Mouse (Mus musculus) hindbrain, embryonic 12.5 days (tissue): Measurements from ENCODE around the gene Gdf15. TPM values are rescaled to one million over a fixed set of nuclear protein-coding genes. Genes with fewer than 3 reads are reported as not detected.

ENCODE experiments used
- ATAC-seq: fragments of 200-750 bp; cut with Nextera tagmentation; 2 replicates; pipeline ENCODE4 v1.8.0; 2017; ENCODE audit warnings: moderate TSS enrichment; ENCODE audit not compliant: low FRiP score
- H3K27ac ChIP-seq: fragments of 300-500 bp; sonication (generic); 2 replicates; pipeline ENCODE4 v1.5.1; 2016; ENCODE audit warnings: mild to moderate bottlenecking
- H3K27me3 ChIP-seq: fragments of 300-500 bp; sonication (generic); 2 replicates; pipeline ENCODE4 v1.6.1; 2016; ENCODE audit warnings: mild to moderate bottlenecking
- H3K36me3 ChIP-seq: fragments of 300-500 bp; sonication (generic); 2 replicates; pipeline ENCODE4 v1.6.1; 2016; ENCODE audit warnings: mild to moderate bottlenecking
- H3K4me1 ChIP-seq: fragments of 300-500 bp; sonication (generic); 2 replicates; pipeline ENCODE4 v1.6.1; 2016
- H3K4me2 ChIP-seq: fragments of 300-500 bp; sonication (generic); replicated peaks from 2 replicates; pipeline ENCODE4 v1.6.1; 2016; ENCODE audit warnings: mild to moderate bottlenecking
- H3K4me3 ChIP-seq: fragments of 300-500 bp; sonication (generic); 2 replicates; pipeline ENCODE4 v1.5.1; 2016; ENCODE audit warnings: mild to moderate bottlenecking
- H3K9ac ChIP-seq: fragments of 300-500 bp; sonication (generic); 2 replicates; pipeline ENCODE4 v1.6.1; 2016; ENCODE audit warnings: mild to moderate bottlenecking, moderate library complexity
- H3K9me3 ChIP-seq: fragments of 300-500 bp; sonication (generic); replicated peaks from 2 replicates; pipeline ENCODE4 v1.6.1; 2016; ENCODE audit warnings: mild to moderate bottlenecking
- WGBS: fragments of 180-500 bp; shearing (Covaris S2); methylation state at CpG from one replicate; pipeline ENCODE4 v1.1.7; 2016; 5-methylcytosine and 5-hydroxymethylcytosine counted together
- polyA plus RNA-seq: library from polyadenylated mRNA; unstranded; fragments of >200 nt; fragmentation: Nextera tagmentation; extraction: Ambion mirVana; gene quantifications from 2 replicates; pipeline ENCODE4 v1.2.1, GENCODE M21; 2016

The Gdf15 gene
- polyA plus RNA-seq, 1 experiment from 2014 or later: 0.15 TPM

- peak; percentile 71 for ATAC-seq
- no peaks in the 10 kb centered on the region for H3K9me3 ChIP-seq
- H3K9ac ChIP-seq: no peak overlapping the region
- 42% methylated on average over 7 of the region's 7 CpGs for WGBS
- H3K36me3 ChIP-seq: peaks cover 93% of the 10 kb centered on the region
- no peaks in the 10 kb centered on the region for H3K4me1 ChIP-seq
- no peak overlapping the region for H3K4me2 ChIP-seq
- H3K4me3 ChIP-seq: no peak overlapping the region
- H3K27me3 ChIP-seq: no peaks in the 10 kb centered on the region
- 0 out of 2 replicates have a peak overlapping the region, but pooled peaks have one; percentile 17 for H3K27ac ChIP-seq
Observed at GRCm38 (mm10) chr8:70585258-70585652, 47.0 kb downstream of the Gdf15 start.

- 90% methylated on average over 9 of the region's 9 CpGs for WGBS
- no peak overlapping the region for H3K4me2 ChIP-seq
- H3K4me3 ChIP-seq: no peak overlapping the region
- H3K36me3 ChIP-seq: peaks cover 91% of the 10 kb centered on the region
- H3K27ac ChIP-seq: 0 out of 2 replicates have a peak overlapping the region, but pooled peaks have one; percentile 17
- ATAC-seq: peak; percentile 20; the same call in 1 of the 2 replicates
- H3K9me3 ChIP-seq: no peaks in the 10 kb centered on the region
- no peaks in the 10 kb centered on the region for H3K4me1 ChIP-seq
- H3K9ac ChIP-seq: no peak overlapping the region
- H3K27me3 ChIP-seq: no peaks in the 10 kb centered on the region
Observed at GRCm38 (mm10) chr8:70584606-70585257, 47.5 kb downstream of the Gdf15 start.

GRCm38 (mm10) chr8:70583476-70584387, 48.5 kb downstream of the Gdf15 start:
- no peak overlapping the region for H3K9ac ChIP-seq
- H3K4me3 ChIP-seq: no peak overlapping the region
- H3K9me3 ChIP-seq: no peaks in the 10 kb centered on the region
- H3K36me3 ChIP-seq: peaks cover 89% of the 10 kb centered on the region
- H3K4me2 ChIP-seq: no peak overlapping the region
- H3K4me1 ChIP-seq: no peaks in the 10 kb centered on the region
- H3K27ac ChIP-seq: no peak overlapping the region
- WGBS: 92% methylated on average over 18 of the region's 18 CpGs
- no peak for ATAC-seq
- no peaks in the 10 kb centered on the region for H3K27me3 ChIP-seq

Other genes starting within 250 kb of the Gdf15 start
- 24.6 and 27.1 TPM in 2 replicates for gene Crtc1, start 192.9 kb downstream of the Gdf15 start, polyA plus RNA-seq
- 22.2 and 23.9 TPM in 2 replicates for gene Klhl26, start 155.5 kb downstream of the Gdf15 start, polyA plus RNA-seq
- gene Tmem59l, start 145.1 kb downstream of the Gdf15 start, polyA plus RNA-seq: 27.0 and 29.2 TPM in 2 replicates
- 3.3 and 4.2 TPM in 2 replicates for gene Crlf1, start 139.3 kb downstream of the Gdf15 start, polyA plus RNA-seq
- 118 TPM in 2 replicates for gene Rex1bd, start 125.7 kb downstream of the Gdf15 start, polyA plus RNA-seq
- gene Uba52, start 121.7 kb downstream of the Gdf15 start, polyA plus RNA-seq: 633 and 755 TPM in 2 replicates
- gene Fkbp8, start 104.7 kb downstream of the Gdf15 start, polyA plus RNA-seq: 313 and 334 TPM in 2 replicates
- gene Kxd1, start 104.5 kb downstream of the Gdf15 start, polyA plus RNA-seq: 47.1 and 48.5 TPM in 2 replicates
- 19.0 and 19.4 TPM in 2 replicates for gene Ell, start 93.0 kb downstream of the Gdf15 start, polyA plus RNA-seq
- gene Isyna1, start 38.1 kb downstream of the Gdf15 start, polyA plus RNA-seq: 128 and 138 TPM in 2 replicates
- gene Ssbp4, start 23.6 kb downstream of the Gdf15 start, polyA plus RNA-seq: 141 and 143 TPM in 2 replicates
- 0.79 and 1.1 TPM in 2 replicates for gene Lrrc25, start 16.3 kb downstream of the Gdf15 start, polyA plus RNA-seq
- 101 and 125 TPM in 2 replicates for gene Pgpep1, start 27.9 kb upstream of the Gdf15 start, polyA plus RNA-seq
- 227 and 231 TPM in 2 replicates for gene Lsm4, start 40.8 kb upstream of the Gdf15 start, polyA plus RNA-seq
- 186 and 217 TPM in 2 replicates for gene Jund, start 66.5 kb upstream of the Gdf15 start, polyA plus RNA-seq
- 0.05 TPM in 1 of 2 replicates, not detected in the other for gene Iqcn, start 71.0 kb upstream of the Gdf15 start, polyA plus RNA-seq
- gene Gm3336, start 86.1 kb upstream of the Gdf15 start, polyA plus RNA-seq: not detected in 2 replicates
- gene Pde4c, start 91.3 kb upstream of the Gdf15 start, polyA plus RNA-seq: 0.26 and 0.39 TPM in 2 replicates
- 126 and 134 TPM in 2 replicates for gene Rab3a, start 122.2 kb upstream of the Gdf15 start, polyA plus RNA-seq
- 38.2 and 38.3 TPM in 2 replicates for gene Mpv17l2, start 128.5 kb upstream of the Gdf15 start, polyA plus RNA-seq
- 84.5 and 85.5 TPM in 2 replicates for gene Pik3r2, start 144.3 kb upstream of the Gdf15 start, polyA plus RNA-seq
- gene Mast3, start 172.6 kb upstream of the Gdf15 start, polyA plus RNA-seq: 16.0 and 17.7 TPM in 2 replicates
- gene Il12rb1, start 176.0 kb upstream of the Gdf15 start, polyA plus RNA-seq: not detected in 2 replicates
- gene Arrdc2, start 207.3 kb upstream of the Gdf15 start, polyA plus RNA-seq: 9.8 and 11.1 TPM in 2 replicates
- gene Kcnn1, start 230.8 kb upstream of the Gdf15 start, polyA plus RNA-seq: 22.1 and 23.8 TPM in 2 replicates
- 131 and 139 TPM in 2 replicates for gene Ccdc124, start 241.5 kb upstream of the Gdf15 start, polyA plus RNA-seq